Mouse (Mus musculus) yolk sac, embryonic 10.5 days (tissue): Measurements from ENCODE around the gene Tmem91.

Experiments
- DNase-seq: peaks from one replicate; pipeline ENCODE4 v3.0.0-alpha.2; 2017; ENCODE audit warnings: low spot score

Tmem91 gene

DNA sequence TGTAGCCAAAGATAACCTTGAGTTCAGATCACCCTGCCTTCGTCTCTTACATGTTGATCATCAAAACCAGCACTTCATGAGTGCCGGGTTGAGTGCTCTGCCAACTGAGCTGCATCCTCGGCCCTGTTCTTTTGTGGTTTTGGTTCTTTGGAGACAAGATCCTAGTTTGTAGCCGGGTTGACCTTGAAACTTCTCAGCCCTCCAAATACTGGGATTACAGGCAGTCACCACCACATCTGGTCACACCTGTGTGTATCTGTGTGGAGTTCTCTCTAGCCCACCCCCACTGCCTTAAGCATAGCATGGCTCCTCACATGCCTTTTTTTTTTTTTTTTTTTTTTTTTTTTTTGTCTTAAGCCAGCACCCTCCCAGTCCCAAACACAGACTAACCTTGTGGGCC lies 4.9 kb downstream of the Tmem91 start:
- no peak for DNase-seq

DNA sequence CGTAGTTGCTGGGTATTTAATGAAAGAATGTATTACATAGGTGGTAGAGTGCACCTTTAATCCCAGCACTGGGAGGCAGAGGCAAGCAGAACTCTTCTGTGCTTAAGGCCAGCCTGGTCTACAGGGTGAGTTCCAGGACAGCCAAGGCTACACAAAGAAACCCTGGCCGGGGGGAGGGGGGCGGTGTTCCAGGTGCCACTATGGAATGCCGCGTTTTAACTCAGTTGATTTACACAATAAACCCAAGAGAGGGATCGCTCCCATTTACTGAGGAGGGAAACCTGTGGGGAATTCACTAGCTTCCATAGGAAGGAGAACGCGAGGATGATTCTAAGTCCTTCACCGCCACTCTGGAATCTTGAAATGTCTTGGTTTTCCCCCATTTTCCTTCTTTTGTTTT lies 5.3 kb downstream of the Tmem91 start:
- no peak for DNase-seq

DNA sequence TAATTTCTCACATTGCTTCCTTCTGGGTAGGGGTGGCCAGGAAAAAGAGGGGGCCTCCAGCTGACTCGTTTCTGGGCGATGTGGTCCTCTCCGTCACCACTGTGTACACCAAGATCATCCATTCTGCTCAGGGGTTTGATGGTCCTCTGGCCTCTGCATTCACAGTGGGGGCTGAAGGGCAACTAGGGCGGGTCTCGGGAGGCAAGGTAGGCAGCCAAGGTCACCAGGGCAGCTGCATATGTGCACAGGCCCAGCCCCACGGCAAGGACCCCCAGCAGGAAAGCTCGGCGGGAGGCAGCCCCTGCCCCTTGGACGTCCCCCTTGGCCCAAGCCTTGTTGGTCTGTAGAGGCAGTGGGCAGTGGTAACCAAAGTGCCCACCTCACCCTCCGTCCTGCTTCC lies 5.8 kb downstream of the Tmem91 start:
- DNase-seq, result no peak

DNA sequence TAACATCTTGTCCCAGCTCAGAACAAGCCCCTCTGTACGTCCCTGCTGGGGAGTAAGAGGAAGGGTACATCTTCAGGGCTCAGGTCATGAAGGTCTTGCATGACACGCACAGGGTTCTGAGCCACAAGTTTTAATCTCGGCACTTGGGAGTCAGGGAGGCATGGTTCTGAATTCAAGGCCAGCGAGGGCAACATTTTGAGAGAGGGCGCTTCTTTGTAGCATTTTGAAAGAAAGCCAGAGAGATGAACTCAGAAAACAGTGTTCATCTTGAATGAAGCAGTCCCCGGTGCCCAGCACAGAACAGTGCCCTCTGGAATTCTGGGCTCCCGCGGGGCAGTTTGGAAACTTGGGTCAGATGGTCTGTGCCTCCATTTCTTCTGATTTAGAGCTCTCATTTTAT lies 8.6 kb downstream of the Tmem91 start:
- no peak for DNase-seq

DNA sequence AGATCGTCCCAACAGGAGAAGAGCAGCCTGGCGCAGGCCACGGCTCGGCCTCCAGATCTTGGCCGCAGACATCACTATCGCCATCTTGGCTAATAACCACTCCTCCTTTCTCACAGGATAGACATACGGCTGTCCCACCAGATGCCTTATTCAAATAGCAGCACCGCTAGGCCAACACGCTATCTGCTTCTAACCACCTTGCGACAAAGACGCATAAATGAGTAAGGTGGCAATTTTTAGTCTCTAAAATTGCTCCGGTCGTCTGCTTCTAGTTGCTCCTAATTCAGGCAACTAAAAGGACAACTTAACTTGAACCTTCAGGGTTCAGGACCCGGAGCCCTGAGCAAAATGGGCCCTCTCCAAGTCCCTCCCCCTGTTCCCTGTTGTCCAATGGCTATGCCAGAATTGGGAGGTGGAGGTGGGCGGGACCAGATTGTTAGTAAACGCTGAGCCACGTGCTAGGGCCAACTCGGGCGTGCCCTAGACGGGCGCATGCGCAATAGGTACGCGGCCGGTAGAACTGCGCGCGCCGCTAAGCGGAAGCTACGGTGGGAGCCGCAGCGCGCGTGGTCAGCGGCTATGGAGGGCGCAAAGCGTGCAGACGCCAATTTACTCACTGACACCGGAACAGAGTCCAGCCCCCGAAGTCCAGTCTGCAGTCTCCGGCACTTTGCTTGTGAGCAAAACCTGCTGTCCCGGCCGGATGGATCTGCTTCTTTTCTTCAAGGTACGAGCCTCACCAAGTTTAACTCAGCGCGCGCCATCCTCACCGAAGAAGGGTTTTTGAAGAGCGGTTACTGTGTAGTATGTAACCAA lies 16.1 kb downstream of the Tmem91 start, which contains the start of the genes Bckdha and Exosc5:
Gene Bckdha, minus strand, starts transcription at position 325 of the 816 bp plus-strand sequence.
Gene Exosc5, plus strand, starts transcription at position 508 of the 816 bp plus-strand sequence.
- DNase-seq, result peak; percentile 99

DNA sequence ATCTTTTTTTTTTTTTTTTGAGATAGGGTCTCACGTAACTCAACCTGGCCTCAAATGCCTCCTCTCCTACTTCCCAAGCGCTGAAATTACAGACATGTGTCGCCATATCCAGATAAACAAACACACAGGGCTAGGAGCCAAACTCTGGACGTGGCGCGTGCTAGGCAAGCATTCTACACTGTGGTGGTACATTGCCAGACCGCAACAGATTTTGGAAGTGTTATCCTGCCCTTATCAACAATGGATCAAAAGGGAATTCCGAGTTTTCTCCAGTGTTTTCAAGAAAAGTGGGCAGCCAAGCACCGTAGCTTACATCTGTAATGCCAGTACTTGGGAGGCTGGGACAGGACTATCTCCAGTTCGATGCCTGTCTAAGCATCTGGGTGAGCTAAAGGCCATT lies 17.2 kb downstream of the Tmem91 start:
- no peak for DNase-seq

DNA sequence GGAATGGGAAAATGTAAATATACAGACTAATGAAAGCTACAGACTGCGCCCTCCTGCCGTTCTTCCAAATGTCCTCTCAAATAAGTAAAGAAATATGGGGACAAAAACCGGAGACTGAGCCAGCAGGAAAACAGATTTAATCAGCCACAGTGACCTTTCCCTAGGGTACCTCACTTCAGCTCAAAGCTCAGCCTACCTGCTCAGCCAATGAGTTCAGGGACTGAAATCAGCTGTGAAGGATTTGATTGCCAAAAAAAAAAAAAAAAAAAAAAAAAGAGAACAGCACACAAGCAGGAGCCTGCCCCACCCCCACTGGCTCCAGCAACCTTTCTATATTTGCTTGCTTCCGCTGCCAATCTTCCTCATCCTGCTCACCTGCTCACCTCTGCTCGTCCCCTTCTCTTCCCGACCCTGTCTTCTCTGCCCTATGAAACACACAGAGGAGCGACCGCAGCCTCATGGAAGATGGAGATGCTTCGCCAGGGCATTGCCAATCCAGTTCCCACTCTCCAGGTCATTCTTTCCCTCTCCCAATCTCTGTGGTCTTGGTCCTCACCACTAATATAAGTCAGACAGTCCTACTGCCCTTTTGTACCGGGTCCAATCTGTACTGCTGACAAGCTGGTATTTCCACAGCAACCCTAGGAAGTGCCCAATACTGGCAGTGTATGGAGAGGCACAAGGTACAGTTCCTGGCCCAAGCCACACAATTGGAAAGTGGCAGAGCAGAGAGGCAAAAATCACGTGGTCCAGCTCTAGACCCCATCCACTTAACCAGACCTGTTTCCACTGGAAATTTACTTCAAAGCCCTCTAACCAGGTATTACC lies 19.2 kb downstream of the Tmem91 start:
- DNase-seq, result no peak

DNA sequence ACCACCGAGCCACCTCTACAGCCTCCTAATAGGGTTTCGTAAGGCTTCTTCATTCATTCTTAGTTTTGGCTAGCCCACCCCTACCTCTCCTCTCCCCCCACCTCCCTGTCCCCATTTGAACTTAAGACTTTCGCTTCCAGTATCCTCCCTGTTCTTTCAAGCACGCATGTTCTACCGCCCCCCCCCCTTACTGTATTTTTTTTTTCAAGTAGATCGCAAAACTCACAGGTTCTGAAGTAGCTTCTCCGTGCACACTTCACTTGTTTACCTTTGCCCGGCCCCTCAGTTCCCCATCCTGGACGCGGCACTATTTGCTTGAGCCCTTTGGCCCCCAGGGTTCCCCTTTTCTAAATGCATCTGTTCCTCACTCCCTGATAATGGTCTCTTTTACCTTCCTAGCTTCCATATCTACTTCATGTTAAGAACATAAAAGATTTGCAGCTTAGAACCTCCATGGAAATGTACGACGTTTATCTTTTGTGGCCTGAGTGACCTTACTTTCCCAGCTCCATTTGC lies 22.7 kb downstream of the Tmem91 start:
- DNase-seq, result no peak

DNA sequence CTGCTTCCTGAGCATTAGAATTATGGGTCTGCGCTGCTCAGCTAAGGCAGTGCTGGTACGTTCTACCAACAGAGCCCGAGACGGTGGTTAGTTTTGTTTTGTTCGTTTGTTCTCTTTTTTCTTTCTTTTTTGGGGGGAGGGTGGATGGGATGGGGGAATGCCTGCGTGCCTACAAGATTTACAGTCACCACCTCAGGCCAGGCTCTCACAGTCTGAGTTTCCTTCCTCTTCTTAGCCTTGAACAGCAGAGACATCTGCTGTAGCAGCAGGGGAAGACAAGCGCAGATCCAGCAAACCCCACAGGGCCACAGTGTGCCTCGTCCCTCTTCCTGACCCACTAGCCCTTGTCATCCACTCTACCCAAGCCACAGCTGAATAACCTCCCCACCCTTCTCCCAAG lies 23.7 kb downstream of the Tmem91 start:
- DNase-seq, result no peak

DNA sequence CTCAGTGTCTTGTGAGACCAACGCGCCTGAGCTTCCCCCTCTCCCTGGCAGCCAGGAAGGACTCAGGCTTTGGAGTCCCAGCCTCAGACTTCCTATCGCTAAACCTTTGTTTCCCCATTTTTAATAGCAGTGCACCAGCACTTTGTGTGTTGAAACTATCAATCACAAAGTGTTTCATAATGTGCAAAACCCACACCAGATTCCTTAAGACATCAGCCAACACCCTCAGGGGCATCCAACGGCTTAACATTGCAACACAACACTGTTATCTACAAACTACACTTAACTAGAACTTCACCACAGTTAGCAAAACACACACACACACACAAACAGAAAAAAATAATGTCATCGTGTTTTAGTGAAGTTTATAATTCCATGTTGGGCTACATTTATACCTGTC lies 25.1 kb downstream of the Tmem91 start:
- no peak for DNase-seq

DNA sequence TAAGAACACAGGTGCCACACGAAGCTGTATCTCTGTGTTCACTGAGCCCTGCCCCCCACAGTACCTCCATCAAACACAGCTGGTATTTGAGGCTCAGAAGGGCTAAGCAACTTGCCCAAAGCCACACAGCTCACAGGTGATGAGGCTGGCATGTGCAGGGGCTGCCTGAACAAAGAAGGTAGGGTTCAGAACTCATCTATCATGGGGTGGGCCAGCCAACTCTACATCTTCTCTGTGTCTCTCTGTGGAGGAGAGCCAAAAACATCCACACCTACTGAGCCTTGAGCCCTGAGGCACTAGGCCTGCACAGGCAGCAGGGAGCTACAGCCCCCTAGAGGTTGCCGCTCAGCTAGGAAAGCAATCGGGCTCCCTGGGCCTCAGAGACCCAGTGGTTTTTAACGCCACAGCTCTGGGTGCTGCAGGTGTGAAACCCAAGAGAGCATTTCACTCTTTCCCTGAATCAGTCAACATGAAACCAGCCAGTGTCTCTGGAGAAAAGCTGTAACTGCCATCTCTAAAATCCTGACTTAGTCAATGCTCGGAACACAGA lies 27.3 kb downstream of the Tmem91 start:
- no peak for DNase-seq

DNA sequence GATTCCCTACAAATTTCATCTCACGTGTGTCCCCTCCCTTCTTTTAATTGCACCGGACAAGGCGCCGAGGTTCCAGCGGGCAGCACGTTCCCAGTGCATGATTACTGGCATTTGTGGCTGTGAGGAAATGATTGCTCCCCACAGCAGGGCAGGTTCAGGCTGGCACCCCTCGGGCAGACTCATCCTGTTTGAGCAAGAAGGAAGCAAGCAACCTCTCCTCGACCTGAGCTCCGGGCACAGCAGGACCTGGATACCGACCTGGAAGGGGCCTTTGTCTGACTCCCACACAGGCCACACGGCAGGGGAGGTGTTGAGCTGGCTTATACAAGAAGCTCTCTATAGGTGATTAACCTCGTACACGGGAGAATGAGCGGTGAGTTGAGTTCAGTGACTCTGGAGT lies 29.9 kb downstream of the Tmem91 start:
- no peak for DNase-seq

DNA sequence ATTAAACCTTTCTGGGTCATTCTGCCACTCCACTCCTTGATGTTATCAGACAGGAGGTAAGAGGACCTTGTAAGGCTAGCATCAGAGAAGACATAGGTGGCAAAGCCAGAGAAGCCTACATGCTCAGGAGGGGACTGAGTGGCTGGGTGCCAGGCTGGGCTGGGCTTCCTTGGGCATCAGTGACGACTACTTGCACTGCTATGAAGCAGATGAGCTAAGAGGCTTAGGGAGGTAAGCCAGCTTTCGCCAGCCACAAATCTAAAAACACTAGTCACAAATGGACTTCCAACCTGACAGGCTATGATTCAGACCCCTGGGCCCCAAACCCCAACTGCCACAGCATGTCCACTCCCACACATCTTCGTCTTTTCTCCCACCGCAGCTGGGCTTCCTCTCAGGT lies 30.3 kb downstream of the Tmem91 start:
- no peak for DNase-seq

DNA sequence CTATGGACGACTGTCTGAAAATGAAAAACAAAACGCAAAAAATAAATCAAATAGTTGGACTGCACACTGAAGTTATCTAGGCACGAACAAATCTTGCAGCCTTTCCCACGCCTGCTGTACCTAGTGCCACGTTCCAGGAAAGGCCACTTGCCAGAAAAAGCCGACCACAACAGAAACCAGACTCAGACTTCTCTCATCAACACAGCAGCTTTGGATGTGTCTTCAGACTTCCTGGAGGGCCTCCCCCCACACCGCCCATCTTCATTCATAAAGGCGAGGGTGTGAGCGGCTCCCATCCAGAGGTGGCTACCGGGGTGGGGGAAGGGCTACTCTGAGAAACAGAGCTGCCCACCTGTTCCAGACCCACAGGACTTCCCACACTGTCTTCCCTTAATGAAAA lies 30.8 kb downstream of the Tmem91 start:
- no peak for DNase-seq

DNA sequence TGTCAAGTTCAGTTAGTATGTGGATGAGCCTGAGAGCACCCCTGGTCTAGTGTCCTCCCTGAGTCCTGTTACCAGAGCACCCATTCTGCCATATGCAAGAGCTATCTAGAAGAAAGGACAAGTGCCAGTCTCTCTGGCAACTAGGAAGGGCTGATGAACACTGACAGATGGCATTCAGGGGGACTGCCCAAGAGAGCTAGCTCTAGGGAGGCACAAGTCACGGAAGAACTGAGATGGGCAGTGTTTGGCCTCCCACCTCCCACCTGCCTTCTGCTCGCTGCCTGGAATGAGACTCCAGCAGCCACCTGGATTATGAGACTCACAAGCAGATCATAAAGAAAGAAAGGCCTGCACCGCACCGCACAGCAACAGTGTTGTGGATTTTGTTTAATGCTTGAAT lies 35.2 kb downstream of the Tmem91 start:
- no peak for DNase-seq

DNA sequence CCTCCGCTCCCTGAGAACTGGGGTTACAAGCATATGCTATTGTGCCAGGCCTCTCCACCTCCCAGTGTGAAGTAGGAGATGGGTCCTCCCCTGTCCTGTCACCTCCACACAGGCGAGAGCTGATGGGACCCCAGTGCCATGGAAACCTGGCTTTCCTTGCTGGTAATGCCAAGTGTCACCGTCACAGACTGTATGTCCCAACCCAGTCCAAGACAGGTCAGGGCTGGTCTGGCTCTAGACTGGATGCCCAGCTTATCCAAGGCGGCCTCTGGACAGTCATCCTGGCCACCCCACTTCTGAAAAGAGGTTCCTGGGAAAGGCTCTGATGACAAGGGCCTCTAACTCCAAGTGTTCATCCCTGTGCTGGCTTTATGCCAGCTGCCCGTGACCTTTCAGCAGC lies 37.9 kb downstream of the Tmem91 start:
- no peak for DNase-seq

DNA sequence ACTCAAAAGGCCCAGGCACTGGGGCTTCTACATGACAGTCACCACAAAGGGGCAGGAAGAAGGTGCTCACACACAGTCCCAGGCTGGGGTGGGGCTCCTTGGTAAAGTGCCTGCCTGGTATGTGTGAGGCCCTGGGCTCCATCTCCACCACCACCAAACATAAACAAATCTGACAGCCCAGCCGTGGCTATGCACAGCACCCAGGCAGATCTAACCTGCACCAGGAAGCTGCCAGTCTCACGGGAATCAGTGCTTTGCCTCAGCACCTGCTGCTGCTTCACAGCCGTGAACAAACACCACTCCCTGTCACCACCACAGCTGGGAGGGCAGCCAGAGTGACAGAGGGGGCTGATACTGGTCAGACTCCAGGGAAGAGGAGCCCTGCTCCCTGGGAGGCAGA lies 38.6 kb downstream of the Tmem91 start:
- DNase-seq, result no peak

DNA sequence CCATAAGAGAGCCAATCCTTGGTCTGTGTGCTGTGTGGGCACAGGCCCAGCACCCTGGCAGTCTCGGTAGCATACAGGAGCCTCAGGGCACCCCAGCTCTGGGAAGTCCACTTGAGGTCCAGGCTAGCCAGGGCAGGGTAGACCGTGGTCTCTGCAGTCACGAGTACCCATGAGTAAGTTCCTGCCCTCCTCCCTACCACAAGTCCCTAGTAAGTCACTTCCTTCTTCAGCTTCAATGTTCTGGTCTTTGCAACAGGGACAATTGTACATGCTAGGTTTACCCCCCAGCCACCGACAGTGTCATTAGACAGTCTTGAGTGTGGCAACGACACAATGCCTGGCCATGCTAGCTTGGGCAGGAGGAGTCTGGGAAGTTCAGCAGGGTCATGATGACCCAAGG lies 42.3 kb downstream of the Tmem91 start:
- DNase-seq, result no peak

DNA sequence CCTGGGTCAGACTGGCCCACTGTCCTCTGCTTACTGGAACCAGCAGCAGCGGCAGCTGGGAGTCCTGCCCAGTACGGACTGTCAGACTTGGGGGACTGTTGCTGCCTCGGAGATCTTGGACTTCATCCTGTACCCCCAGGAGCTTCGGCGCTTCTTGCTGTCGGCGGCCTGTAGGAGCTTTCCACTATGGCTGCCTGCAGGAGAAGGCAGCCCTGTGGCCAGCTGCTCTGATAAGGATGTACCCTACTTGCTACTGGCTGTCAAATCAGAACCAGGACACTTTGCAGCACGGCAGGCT lies 46.7 kb downstream of the Tmem91 start:
- DNase-seq, result no peak

DNA sequence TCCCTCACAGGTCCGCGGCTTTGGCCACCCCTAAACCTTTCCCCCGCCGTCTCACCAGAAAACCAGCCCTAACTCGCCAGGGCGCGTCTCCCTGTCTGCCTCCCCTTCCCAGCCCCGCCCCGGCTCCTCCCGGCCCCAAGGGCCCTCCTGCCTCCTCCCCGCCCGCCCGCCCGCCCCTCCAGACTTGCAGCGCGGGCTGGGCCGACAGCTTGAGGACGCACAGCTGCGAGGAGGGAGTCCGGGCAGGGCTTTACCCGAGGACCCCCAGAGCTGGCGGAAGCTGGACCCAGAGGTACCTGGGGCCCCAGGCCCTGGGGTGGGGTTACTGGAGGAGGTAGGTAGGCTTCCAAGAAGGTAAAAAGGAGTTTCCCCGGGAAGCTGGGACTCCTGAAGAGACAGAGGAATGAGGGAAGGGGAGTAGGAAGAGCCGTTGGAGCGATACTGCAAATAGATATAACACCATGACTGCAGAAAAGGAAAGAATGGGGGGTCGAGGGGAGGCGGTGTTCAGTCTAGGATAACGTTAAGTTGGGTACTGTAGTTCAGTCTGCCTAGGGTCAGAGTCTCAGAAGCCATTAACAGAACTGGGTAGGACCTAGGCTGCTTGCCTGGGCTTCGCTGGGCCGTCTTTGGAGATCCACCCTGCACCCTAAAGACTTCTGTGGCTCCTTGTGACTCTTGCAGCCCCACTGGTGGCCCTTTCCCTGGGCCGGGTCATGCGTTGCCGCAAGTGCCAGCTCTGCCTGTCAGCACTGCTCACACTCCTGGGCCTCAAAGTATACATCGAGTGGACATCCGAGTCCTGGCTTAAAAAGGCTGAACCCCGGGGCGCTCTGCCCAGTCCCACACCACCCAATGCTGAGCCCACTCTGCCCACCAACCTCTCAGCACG lies 47.3 kb downstream of the Tmem91 start:
- peak; percentile 77 for DNase-seq

DNA sequence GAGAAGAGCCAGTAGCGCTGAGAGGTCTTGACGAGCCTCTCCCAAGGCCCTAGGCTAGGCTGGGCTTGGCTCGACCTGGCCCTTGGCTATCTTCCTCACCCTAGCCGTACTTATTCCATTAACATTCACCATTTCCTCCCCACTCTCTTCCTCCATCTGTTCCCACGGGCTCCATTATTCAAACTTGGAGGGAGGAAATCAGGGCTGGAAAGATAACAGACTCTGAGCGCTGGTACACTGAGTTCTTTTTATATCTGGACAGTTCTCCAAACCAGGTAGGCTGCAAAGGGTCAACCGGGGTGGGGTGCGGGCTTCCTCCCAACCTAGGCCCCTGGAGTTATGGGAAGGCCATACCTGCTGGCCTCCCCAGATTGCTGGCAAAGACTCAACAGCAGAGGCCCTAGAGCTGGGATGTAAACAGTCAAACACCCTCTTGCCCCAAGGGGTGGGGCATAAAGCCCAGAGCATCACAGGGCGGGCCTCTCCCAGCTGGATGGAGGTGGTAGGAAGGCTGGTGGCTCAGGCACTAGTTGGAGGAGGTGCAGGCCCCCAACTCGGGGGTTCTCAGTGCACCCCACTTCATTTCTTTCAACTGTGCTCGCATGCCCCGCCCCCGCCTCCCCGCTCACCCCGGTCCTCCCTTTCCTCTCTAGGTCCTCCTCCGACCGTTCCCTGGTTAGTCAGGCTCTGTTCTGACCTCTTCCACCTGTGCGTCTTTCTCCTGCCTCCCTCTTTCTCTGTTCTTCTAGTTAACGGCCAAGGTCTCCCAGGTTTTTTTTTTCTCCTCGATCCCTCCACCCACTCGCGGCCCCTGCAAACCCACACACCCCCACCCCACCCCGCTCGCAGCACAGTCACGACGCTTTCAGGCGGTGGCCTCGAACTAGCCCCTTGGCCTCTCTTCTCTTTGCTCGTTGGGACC lies 48.2 kb downstream of the Tmem91 start, which contains the start of gene B3gnt8:
Gene B3gnt8, plus strand, starts transcription at position 146 of the 922 bp plus-strand sequence.
- DNase-seq, result no peak
